Mouse (Mus musculus) lung, postnatal 14 days (tissue): ENCODE results near the gene Pafah1b3.
A peak's percentile ranks its signal among the peaks of the same experiment; 100 is the strongest.
"Not testable (repeated sequence)": the region's sequence is repeated elsewhere in the genome, so short reads cannot be mapped to it uniquely, and the experiment has no call there.

ENCODE experiments used
- DNase-seq: peaks from one replicate; pipeline ENCODE4 v3.0.0; 2021

Pafah1b3 gene

DNA sequence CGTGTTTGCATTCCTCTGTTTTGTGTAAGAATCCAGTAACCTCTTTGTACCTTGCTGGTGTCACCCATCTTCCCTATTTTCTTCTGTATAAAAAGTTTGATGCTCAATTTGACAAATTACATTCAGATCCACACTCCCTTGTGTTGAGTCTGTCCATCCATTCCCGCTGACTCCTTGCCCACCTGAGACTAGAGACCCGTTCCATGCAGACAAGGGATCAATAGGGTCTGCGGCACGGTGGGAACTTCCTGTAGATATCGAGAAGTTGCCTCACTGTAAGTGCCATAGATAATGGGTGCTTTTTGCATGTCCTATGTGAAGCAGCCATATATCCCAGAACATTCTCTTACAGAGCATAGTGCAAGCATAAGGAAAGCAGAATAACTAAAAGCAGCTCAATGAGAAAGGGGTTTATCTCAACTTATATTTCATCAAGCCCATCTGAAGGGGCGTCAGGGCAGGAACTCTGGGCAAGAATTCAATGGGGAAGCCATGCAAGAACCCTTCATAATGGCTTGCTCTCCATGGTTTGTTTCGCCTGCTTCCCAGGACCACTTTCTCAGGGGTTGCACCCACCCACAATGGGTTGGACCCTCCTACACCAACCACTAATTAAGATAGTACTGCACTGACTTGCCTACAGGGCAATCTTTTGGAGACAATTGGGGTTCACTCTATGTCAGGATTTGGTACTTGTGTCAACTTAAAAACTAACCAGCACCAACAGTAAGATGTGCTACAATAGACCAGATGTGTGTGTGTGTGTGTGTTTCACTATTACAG is 31.4 kb downstream of the Pafah1b3 start:
- no peak for DNase-seq

DNA sequence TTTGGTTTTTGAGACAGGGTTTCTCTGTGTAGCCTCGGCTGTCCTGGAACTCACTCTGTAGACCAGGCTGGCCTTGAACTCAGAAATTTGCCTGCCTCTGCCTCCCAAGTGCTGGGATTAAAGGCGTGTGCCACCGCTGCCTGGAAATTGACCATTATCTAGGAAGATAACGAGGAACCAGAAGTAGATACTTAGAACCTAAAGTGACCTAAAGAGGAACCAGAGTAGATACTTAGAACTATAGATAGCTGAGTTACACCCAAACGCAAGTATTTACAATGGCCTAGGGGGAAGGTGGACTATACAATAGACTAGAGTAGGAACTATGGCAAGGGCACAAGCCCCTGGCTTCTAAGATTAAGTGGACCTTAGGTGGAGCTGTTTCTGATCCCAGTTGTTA is 32.0 kb downstream of the Pafah1b3 start:
- not testable (repeated sequence) for DNase-seq

DNA sequence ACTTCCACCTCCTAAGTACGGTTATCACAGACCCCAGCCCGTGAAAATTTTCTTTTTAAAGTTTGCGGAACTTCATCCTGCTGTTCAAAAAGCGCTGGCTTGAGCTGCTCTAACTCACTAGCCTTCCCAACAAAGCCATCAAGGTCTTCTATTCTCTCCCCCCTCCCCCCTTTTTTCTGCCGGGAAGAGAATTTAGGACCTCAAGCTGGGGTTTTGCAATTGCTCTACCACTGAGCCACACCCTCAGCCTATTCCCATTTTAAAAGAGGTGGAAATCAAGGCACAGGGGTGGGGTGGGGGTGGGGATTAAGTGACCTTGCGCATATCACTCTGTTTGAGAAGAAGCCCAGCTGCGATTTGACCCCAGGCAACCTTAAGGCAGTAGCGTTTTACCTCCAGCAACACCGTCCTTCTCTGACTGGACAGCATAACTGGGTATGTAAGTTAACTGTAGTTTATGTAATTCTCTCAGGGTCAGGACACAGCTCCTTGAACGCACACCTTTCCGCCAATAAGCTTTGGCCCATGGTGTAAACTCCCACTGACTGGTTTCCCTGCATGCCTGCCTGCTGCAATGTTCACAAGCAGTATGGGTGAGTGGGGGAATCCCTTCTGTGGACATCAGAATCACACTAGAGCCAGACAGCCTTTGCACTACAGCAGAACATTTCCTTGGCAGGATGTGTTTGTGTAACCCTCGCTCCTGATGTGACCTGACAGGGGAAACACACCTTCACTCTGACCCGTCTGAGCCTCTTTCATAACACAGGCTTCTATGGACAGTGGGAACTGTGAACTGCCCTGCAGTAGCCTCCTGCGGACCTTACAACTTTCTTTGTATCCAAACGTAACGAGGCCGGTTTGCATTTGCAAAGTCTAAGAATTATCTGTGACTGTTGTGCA is 33.6 kb downstream of the Pafah1b3 start:
- DNase-seq = no peak

DNA sequence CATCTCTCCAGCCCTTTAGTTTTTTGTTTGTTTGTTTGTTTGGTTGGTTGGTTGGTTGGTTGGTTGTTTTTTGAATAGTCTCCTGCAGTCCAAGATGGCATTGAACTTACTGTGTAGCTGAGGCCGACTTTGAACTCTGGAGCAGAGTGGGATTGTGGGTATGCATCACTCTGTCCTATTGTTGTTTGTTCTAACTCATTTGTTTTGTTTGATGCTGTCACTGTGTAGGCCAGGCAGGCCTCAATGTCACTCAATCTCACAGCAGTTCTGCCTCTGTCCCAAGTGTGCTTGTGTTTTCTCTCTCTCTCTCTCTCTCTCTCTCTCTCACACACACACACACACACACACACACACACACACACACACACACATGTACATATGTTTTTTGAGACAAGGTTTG is 35.9 kb downstream of the Pafah1b3 start:
- DNase-seq = no peak

DNA sequence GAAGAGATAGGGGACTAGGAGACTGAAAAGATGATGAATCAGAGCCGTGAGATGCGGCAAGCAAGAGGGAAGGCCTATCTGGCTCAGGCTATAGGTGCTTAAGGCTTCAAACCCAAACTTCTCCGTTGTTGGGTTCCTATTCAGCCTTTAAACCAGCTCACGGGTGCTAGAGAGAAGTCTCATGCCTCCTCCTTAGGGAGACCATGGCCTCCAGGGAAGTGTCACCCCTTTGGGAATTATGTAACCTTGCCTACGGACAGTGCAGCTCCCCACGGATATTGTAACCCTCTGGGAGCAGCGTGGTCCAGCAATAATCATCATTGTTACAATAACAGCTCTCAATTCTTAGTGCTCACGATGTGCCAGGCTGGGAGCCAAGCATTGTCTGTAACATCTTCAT is 46.0 kb downstream of the Pafah1b3 start:
- no peak for DNase-seq

DNA sequence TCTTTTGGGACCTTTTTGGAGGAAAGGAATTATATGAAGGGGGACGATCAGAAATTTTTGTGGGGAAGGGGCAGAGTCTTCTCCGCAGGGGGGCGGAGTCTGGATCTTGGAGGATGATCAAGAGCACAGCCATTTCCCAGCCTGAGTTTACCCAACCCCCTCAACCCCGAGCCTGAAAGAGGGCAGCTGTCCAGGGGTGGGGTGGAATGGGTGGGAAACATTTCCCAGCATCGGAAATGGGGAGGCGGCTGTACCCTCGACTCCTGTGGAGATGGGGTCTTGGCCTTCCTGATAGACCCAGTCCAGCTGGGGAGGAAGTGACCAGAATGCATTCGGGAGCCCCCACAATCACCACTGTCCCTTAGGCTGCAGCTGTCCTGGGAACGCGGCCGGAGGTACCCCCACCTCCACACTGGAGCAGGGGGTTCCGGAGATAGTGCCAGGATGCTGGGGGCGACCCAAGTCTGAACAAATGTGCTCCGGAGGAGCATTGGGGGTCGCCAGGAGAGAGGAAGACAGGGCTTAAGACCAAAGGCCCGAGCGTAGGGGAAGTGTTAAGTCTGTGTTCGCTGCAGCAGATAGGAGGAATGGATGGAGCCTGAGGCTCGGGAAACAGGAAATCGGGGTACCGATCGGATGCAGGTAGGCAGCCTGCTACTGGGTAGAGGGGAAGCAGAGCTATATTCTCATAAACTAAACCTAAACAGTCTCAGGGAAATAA is 46.6 kb downstream of the Pafah1b3 start:
- DNase-seq = peak; percentile 77

DNA sequence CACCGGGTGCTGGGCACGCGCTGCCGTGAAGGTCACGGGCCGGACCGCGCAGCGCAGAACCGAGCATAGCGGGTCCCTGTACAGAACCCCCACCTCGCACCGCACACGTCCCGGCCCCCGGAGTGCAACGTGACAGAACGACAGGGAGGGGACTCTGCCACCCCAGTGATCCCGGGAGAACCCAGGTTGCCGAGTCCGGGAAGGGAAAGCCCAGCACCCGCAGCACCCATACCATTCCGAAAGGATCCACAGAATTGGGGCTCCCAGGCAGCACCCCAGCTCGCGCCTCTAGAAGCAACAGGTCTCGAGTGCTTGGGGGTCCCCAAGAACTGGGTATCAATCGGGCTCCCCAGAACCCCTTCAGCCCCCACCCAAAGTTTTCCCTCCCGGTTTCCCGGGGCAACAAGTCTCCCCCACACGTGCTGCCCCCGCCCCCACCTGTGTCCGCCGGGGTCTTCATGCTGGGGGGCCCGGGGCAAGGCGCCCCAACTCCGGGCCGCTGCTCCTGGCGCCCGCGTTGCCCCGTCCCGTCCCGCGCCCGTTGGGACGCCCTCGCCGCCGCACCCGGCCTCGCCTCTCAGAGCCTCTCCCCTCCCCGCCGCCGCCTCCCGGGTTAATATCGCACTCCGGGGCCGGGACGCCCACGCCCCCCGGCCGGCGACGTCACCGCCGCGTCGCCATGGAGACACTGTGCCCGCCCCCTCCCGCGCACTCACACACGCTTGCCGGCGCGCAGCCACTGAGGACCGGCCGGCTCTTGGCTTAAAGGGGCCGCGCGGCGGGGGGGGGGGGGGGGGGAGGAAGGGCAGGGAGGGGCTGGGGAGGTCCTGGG is 47.4 kb downstream of the Pafah1b3 start, which contains the start of gene Erf:
Gene Erf (minus strand): TSS at position 621 of the 832 bp plus-strand sequence.
- DNase-seq = peak; percentile 97

DNA sequence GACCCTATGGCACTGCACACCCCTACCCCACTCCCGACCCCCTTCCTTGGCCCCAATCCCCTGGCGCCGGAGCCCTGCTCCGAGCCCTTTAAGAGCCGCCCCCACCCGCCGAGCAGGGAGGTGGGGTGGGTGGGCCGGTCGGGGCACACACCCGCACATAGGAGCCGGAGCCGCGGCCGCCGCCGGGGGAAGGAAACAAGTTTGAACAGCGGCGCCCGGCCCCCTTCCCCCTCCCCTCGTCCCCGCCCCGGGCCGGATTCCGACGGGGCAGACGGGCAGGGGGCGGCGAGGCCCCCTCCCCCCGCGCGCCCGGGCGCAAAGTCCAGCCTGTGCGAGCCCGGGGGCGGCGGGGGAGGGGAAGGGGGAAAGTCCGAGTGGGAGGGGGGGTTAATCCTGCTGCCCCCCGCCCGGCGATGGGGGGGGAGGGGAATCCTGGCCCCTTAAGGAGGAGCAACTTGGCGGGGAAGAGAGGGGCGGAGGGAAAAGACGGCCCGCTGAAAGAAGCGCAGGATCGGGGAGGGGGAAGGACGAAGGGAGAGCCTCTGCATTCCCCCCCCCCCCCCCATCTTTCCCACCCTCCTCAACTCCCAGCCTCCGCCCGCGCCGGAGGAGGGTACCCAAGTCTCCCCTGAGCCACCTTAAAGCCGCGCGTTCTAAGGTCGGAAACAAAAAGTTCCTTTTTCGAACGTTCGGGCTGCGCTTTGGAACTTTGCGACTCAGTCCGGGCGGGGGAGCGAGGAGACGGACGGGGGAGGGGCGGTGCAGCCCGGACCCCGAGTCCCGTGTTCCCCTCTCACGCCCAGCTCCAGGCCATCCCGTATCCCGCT is 48.3 kb downstream of the Pafah1b3 start:
- DNase-seq = peak; percentile 80

DNA sequence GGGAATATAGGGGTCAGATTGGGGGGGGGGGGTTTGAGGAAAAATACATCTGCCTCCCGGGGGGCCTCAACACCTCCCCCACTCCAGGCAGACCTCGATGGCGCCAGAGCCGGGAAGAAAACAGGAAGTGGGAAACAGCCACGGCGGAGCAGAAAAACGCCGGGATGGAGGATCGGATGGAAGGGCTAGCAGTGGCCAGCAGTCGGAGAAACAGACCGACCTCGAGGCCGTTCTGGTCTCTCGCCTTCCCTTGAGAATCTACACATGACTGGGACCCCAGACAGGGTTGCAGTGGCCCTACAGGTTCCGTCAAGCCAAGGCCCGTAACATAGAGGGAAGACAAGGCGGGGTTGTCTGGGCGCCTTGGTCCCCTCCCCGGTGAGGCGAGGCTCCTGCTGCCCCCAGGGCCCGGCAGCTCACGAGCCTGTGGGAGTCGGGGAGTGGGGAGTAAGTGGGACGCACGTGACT is 48.9 kb downstream of the Pafah1b3 start:
- DNase-seq = no peak

DNA sequence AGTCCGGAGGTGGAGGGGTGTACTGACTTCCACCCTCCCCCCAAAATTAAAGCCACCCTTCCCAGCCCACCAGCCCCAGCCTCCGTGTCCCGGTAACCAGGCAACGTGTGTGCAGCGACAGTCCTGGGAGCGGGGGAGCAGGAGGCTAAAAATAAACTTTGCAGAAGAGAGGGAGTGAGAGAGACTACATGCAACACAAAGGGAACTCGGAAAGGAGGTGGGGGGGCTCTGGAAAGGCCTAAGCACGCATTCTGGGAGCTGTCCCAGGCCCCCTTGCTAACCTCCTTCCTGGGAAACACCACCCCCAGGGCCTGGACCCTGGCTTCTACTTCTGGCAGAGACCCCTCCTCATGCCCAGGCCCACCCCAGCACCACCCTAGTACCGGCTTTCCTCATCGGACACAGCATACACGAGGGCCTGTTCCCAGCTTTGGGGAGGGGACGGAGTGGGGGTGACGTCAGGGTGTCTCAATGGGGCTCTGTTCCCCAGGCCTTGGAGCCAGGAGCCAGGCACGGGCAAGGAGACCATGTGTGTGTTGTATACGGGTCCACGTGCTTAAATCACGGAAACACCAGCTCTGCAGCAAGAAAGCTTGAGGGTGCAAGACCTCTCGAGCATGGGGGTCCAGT is 49.7 kb downstream of the Pafah1b3 start:
- DNase-seq = peak; percentile 42

DNA sequence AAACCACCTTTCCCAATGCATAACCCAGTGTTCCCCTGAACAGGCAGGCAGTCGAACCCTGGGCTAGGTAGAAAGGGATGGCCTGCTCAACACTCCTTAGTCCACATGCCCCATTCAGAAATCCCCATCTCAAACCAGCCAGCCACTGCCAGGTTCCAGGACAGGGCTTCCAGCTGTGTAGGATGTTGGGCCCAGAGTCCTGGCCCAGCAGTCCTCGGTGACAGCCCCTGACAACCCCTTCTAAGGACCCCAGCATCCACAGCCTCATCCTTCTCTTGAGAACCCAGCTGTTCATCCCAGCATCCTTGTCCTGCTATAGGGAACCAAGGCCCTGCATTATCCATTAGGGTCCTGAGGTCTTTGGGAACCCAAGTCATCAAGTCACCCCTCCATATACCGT is 50.3 kb downstream of the Pafah1b3 start:
- DNase-seq = no peak

DNA sequence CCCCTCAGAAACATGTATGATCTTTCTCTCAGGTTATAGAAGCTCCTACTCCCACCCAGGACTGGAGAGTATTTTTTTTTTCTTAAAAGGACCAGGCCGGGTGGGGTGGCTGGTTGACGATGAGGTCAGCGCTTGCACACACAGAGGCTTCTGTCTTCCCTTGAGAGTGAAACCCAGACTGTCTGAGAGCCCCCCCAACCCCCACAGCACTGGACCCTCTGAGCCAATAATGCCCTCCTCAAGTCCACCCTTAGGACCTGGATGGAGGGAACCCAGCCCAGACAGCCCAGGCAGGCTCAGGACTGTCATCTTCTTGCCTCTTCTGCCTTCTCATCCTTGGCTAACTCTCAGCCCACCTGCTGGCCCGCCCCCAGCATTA is 51.0 kb downstream of the Pafah1b3 start:
- DNase-seq = no peak

DNA sequence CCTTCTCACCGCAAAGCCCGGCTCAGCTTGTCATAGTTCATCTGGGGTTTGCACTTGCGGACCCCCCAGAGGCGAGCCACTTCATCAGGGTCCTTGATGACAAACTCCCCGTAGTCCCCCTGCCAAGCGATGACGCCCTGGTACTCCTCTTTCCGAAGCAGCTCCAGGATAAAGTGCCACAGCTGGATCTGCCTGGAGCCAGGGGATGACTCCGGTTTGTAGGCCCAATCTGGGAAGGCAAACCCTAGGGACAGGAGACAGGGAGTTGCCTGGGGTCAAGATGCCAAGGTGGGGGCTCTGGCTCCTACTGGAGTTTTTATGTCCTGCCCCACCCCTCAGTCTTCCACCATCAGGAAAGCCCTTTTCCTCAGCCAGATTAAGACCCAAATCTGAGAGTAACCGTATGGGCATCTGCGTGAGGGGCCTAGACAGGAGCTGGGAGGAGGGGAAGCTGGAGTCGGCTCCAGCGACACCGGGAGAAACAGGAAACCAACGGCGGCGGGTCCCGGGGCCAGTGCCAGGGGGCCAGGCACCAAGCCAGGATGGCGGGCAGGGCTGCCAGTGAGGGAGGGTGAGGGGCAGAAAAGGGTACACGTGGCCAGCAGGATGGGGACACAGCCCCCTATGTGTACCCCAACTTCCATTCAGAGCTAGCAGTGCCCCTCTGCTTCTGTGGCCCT is 51.6 kb downstream of the Pafah1b3 start:
- DNase-seq = peak; percentile 77
